Mouse (Mus musculus): ENCODE measurements around the gene Gpr183.

The Gpr183 gene

GRCm38 (mm10) chr14:121987691-121988090 is 22.7 kb upstream of the Gpr183 start:
- DNase-seq (ENCODE audit: low spot score in 2 of 2) = no peak

GRCm38 (mm10) chr14:121987287-121987686 is 22.3 kb upstream of the Gpr183 start:
- no peak for DNase-seq (ENCODE audit: low spot score in 2 of 2)

GRCm38 (mm10) chr14:121986028-121986427 is 21.0 kb upstream of the Gpr183 start:
- no peak for DNase-seq (ENCODE audit: low spot score in 2 of 2)

GRCm38 (mm10) chr14:121985477-121985876 is 20.5 kb upstream of the Gpr183 start:
- DNase-seq (ENCODE audit: low spot score in 2 of 2) = no peak

- no peak for DNase-seq (ENCODE audit: low spot score in 2 of 2)
Observed at GRCm38 (mm10) chr14:121983009-121983933, 18.3 kb upstream of the Gpr183 start.

GRCm38 (mm10) chr14:121981531-121981930 is 16.5 kb upstream of the Gpr183 start:
- no peak for DNase-seq (ENCODE audit: low spot score in 2 of 2)

- DNase-seq (ENCODE audit: low spot score in 2 of 2) = no peak
Observed at GRCm38 (mm10) chr14:121973114-121973513, 8.1 kb upstream of the Gpr183 start.

GRCm38 (mm10) chr14:121970402-121970801 is 5.4 kb upstream of the Gpr183 start:
- DNase-seq (ENCODE audit: low spot score in 2 of 2) = no peak

GRCm38 (mm10) chr14:121967095-121967494 is 2.1 kb upstream of the Gpr183 start:
- no peak for DNase-seq (ENCODE audit: low spot score in 2 of 2)

- DNase-seq (ENCODE audit: low spot score in 2 of 2) = peak in 1 of 2 experiments; percentile 16
Observed at GRCm38 (mm10) chr14:121965461-121965860, 466 bp upstream of the Gpr183 start.

- DNase-seq (ENCODE audit: low spot score in 2 of 2) = peak in 1 of 2 experiments; percentile 27
Observed at GRCm38 (mm10) chr14:121963942-121964335, 1.1 kb downstream of the Gpr183 start.

GRCm38 (mm10) chr14:121963251-121963941 is 1.6 kb downstream of the Gpr183 start:
- DNase-seq (ENCODE audit: low spot score in 2 of 2) = peak in 1 of 2 experiments; percentile 20

- peak in 1 of 2 experiments; percentile 23 for DNase-seq (ENCODE audit: low spot score in 2 of 2)
Observed at GRCm38 (mm10) chr14:121962128-121962890, 2.7 kb downstream of the Gpr183 start.

GRCm38 (mm10) chr14:121961496-121962127 is 3.4 kb downstream of the Gpr183 start:
- DNase-seq (ENCODE audit: low spot score in 2 of 2) = peak in 1 of 2 experiments; percentile 14

GRCm38 (mm10) chr14:121960997-121961396 is 4.0 kb downstream of the Gpr183 start:
- peak in 1 of 2 experiments; percentile 17 for DNase-seq (ENCODE audit: low spot score in 2 of 2)

- DNase-seq (ENCODE audit: low spot score in 2 of 2) = peak in 1 of 2 experiments; percentile 23
Observed at GRCm38 (mm10) chr14:121960531-121960930, 4.5 kb downstream of the Gpr183 start.

GRCm38 (mm10) chr14:121960031-121960430 is 5.0 kb downstream of the Gpr183 start:
- DNase-seq (ENCODE audit: low spot score in 2 of 2) = no peak

GRCm38 (mm10) chr14:121959538-121959980 is 5.4 kb downstream of the Gpr183 start:
- no peak for DNase-seq (ENCODE audit: low spot score in 2 of 2)

GRCm38 (mm10) chr14:121958751-121959537 is 6.1 kb downstream of the Gpr183 start:
- peak in 1 of 2 experiments; percentile 38 for DNase-seq (ENCODE audit: low spot score in 2 of 2)

GRCm38 (mm10) chr14:121958041-121958750 is 6.8 kb downstream of the Gpr183 start:
- peak in 1 of 2 experiments; percentile 19 for DNase-seq (ENCODE audit: low spot score in 2 of 2)
